Mouse (Mus musculus) left cerebral cortex, adult 11 months (tissue): Measurements from ENCODE around the gene Gng2.

Experiments used
- DNase-seq: peaks from one replicate; pipeline ENCODE4 v3.0.0; 2022; ENCODE audit warnings: low spot score

The Gng2 gene

GRCm38 (mm10) chr14:19977271-19978024, at the start of gene Gng2:
Gene Gng2, minus strand, starts transcription at chr14:19977627.
- DNase-seq: no peak

- DNase-seq: no peak
Observed at GRCm38 (mm10) chr14:20024888-20025719, 47.7 kb upstream of the Gng2 start.

- no peak for DNase-seq
Observed at GRCm38 (mm10) chr14:20023939-20024338, 46.5 kb upstream of the Gng2 start.

- no peak for DNase-seq
Observed at GRCm38 (mm10) chr14:20019486-20019885, 42.1 kb upstream of the Gng2 start.

- DNase-seq: no peak
Observed at GRCm38 (mm10) chr14:20012506-20013275, 35.3 kb upstream of the Gng2 start.

GRCm38 (mm10) chr14:20007446-20007845, 30.0 kb upstream of the Gng2 start:
- no peak for DNase-seq

- DNase-seq: no peak
Observed at GRCm38 (mm10) chr14:20004777-20005289, 27.4 kb upstream of the Gng2 start.

GRCm38 (mm10) chr14:19996853-19997252, 19.4 kb upstream of the Gng2 start:
- DNase-seq: no peak

- no peak for DNase-seq
Observed at GRCm38 (mm10) chr14:19995943-19996342, 18.5 kb upstream of the Gng2 start.

- no peak for DNase-seq
Observed at GRCm38 (mm10) chr14:19994068-19994467, 16.6 kb upstream of the Gng2 start.

- no peak for DNase-seq
Observed at GRCm38 (mm10) chr14:19993570-19993883, 16.1 kb upstream of the Gng2 start.

- DNase-seq: no peak
Observed at GRCm38 (mm10) chr14:19992873-19993569, 15.6 kb upstream of the Gng2 start.

GRCm38 (mm10) chr14:19991861-19992260, 14.4 kb upstream of the Gng2 start:
- no peak for DNase-seq

GRCm38 (mm10) chr14:19990436-19990993, 13.1 kb upstream of the Gng2 start:
- DNase-seq: no peak

GRCm38 (mm10) chr14:19988410-19988809, 11.0 kb upstream of the Gng2 start:
- no peak for DNase-seq

- no peak for DNase-seq
Observed at GRCm38 (mm10) chr14:19987358-19987834, 10.0 kb upstream of the Gng2 start.

- DNase-seq: peak; percentile 66
Observed at GRCm38 (mm10) chr14:19986614-19987357, 9.4 kb upstream of the Gng2 start.

- no peak for DNase-seq
Observed at GRCm38 (mm10) chr14:19985912-19986613, 8.6 kb upstream of the Gng2 start.

GRCm38 (mm10) chr14:19985107-19985911, 7.9 kb upstream of the Gng2 start:
- DNase-seq: no peak
